Mouse (Mus musculus) frontal cortex, postnatal 14 days (tissue): ENCODE measurements around the gene Adgrv1.
"Not testable (repeated sequence)": the region's sequence is repeated elsewhere in the genome, so short reads cannot be mapped to it uniquely, and the experiment has no call there.

Source experiments
- DNase-seq, 2 experiments: peaks; one replicate each; pipeline ENCODE4 v3.0.0; 2022; ENCODE audit warnings: low spot score in 2 of 2

Adgrv1 gene

DNA sequence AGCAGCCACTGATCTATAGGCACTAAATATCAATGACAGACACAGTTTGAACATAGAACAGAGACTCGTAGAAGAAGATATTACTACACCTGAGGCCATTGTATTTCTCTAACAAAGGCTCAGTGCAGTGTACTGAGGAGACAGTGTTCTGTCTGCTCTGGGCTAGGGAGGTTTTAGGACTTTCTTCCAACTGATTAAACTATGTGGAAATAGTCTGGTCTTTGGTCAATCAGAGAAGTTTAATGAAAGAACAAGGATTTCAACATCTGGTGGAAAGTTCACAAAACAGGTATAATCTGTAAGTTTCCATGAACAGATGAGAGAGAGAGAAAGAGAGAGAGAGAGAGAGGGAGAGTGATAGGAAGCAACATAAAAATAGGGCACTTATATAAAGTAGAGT is 297.7 kb downstream of the Adgrv1 start:
- no peak for DNase-seq

DNA sequence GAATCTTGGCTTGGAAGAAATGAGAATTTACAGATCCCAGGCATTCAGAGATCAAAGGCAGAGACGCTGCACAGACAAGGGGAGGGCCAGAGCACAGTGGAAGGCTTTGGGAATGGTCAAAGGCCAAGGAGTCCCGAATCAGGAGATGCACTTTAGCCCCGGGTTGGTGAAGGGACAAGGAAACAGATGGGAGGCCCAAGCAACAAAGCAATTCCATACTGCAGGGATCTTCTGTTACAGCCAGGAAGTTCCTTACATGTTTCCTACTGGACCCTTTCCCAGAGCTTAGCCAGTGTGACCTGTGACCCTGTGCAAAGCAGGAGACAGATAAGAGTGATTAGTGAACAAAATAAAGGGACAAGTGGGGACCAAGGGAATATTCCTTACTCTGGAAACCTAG is 300.9 kb downstream of the Adgrv1 start:
- no peak for DNase-seq

- no peak for DNase-seq
These were observed 303.2 kb downstream of the Adgrv1 start for GRCm38 (mm10) chr13:81329762-81330161.

GRCm38 (mm10) chr13:81328181-81328580 is 304.8 kb downstream of the Adgrv1 start:
- DNase-seq: no peak

GRCm38 (mm10) chr13:81325606-81326215 is 307.2 kb downstream of the Adgrv1 start:
- no peak for DNase-seq

DNA sequence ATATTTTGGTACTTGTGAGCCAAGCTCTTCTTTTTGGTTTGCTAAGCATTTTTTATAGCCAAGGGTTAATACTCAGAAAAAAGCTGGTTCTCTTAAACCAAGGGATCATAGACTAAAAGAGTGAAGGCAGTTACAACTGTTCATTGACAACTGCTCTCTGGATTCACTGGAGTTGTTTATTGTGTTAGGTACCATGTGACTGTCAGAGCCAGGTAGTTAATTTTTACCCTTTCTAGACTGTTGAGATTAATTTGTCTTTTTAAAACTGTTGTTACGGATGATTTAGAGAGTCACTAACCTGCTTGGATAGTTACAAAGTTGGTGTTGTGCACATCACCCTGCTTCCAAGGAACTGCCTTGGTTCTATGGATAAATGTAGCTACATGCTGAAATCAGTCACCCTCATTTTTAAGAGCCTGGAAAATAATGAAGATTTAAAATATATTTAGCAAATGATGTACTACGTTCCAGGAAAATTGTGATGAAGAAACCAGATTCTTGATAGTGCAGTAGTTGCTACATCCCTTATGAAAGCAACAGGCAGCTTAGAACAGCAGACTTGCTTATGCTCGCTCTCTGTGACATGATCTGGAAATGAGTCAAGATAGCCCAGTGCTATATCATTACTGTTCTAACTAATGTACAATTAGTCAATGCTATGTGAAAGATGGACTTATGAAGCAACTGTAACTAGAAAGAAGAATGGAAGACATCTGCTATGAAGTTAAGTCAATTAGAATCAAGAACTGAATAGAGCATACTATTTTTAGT is 309.2 kb downstream of the Adgrv1 start:
- no peak for DNase-seq

GRCm38 (mm10) chr13:81316581-81316980 is 316.4 kb downstream of the Adgrv1 start:
- no peak for DNase-seq

DNA sequence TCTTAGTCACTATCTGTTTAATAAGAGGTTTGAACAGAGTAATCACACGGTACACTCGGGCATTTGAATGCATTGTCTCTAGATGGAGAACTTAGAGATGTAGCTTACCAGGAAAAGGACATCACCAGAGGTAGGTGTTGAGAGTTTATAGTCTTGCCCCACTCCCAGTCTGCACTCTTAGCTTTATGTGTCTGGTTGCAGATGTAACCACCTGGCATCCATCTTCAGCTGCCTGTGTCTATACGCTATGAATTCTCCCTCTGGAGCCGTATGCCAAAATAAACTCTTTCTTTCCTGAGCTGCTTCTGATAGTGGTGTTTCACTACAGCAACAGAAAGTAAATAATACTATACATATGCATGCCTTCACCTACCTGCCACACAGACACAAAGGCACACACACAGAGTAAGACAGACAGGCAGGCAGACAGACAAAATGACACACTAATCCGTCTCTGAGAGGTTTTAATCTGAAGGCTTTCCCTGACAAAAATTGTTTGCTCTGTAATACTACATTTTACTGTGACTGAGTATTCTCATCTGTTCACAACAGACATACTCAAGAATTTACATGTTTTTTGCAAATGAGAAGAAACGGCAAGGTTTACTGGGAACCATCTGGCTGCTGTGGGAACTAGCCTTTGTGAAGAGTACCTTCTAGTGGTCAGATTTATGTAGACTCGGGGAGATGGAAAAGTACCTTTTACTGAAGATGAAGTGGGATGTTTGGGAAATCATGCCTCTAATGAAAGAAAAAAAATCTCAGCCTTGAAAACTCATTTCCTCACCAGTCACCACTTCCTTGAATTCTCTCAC is 318.4 kb downstream of the Adgrv1 start:
- no peak for DNase-seq

DNA sequence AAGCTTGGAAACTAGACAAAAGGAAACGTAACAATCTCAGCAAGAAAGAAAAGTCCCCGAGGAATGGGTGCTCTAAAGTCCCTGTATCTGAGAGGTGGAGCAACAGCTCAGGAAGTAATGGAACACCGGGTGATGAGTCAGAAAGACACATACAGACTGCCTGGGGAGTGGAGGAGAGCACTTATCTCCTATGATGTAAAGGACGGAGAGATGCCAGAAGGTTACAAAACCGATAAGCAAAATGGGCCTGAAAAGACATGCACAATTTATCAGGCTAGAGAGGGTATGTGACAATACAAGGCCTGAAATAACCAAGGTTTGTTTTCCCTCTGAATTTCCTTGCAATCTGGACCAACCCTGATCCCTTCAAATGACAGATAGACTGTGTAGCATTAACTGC is 320.8 kb downstream of the Adgrv1 start:
- DNase-seq: no peak

DNA sequence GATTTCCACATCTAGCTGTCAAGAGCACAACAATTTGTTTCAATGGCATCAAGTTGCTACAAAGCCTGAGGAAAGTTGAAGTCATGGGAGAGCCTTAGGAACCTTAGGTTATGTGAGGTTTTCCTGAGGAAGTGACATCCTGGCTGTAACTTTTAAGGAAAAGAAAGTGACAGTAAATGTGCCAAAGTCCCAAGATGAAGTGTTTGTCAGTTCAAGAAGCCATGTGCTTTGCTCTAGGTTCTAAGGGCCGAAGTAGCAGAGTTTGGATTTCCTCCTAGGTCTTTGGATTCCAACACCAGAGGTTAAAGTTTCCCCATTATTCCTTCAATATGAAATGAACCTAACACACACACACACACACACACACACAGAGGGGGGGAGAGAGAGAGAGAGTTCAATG is 332.1 kb downstream of the Adgrv1 start:
- DNase-seq: no peak

GRCm38 (mm10) chr13:81294106-81294505 is 338.8 kb downstream of the Adgrv1 start:
- no peak for DNase-seq

DNA sequence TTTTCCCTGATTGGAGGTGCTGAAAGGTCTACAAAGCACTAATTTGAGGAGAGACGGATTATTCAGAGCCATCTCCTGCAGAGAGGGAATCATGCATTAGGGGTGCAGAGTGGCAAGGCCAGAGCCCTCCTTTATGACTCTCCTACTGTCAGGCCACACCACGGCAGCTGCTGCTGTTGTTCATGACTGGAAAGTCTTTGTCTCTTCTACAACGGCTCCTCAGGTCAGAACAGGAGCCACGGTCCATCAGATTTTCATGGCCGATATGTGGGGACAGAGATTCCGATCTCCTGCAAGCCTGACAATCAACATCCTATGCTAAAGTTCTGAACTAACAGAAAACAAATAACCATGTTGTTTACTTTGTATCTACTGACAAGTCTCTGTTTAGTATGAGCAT is 350.8 kb downstream of the Adgrv1 start:
- DNase-seq: no peak

DNA sequence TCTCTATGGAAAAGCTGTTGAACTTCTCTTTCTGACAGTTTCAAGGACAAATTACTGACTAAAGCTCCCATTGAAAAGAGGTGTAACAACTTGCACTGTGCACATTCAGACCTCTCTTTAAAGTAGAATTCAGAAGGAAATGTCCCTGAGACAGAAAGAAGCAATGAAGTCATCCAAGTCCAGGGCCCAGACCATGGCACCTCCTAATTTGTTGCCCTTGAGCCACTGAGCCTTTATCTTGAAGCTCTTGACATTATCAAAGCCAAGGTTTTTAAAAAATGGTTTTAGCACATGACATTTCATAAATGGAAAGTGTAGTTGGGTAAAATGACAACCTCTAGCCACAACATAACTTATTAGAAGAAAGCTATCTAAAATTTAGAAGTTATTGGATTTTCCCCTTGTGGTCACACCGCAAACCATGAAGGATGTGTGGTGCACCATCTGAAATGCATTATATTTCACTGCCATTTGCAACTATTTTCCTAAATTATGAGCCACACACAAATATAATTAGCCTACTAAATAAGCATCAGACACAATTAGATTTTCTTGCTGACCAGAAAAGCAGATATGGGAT is 352.2 kb downstream of the Adgrv1 start:
- no peak for DNase-seq

DNA sequence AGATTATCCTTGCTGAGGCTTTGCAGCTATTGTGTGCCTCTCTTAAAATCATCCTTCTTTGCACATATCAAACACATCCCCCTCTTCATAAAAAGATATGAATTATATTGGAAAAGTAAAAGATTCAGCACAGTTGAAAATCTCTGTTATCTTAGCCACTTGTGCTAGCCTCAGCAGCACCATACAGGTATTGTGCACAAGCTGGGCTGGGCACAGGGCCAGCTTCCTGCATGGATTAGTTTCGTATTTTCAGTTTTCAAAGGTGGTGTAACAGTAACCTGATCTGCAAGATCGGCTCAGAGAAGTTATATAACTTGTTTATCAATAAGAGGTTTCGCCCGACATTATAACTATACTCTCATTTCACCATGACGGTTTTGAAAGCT is 353.6 kb downstream of the Adgrv1 start:
- no peak for DNase-seq

DNA sequence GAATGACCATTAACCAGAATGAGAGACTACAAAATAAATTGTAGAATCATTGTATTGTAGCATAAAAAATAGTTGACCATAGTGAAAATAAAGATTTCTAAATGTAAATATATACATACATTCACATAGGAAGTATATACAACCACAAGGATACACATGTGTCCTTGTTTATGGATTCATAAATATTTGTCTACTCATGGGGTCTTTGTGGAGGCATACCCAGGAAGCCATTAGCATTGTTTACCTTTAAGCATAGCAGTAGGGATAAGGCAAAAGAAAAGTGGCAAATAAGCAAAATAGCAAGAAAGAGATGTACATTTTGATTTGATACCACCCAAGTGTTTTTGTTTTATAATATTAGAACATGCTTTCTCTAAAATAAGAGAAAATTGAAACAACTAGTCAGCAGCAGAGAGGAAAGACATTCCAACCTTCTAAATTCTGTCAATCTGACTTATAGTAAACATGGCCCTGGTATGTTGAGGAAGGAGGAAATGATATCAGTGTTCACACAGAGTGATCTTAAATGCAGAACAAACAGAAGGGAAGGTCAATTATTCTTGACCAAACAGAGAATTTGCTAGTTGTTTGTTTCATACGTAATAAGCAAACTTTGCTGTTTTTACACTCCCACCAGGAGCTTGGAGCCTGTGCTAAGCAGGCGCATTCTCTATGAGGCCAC is 354.1 kb downstream of the Adgrv1 start:
- no peak for DNase-seq

GRCm38 (mm10) chr13:81273837-81274236 is 359.1 kb downstream of the Adgrv1 start:
- no peak for DNase-seq

DNA sequence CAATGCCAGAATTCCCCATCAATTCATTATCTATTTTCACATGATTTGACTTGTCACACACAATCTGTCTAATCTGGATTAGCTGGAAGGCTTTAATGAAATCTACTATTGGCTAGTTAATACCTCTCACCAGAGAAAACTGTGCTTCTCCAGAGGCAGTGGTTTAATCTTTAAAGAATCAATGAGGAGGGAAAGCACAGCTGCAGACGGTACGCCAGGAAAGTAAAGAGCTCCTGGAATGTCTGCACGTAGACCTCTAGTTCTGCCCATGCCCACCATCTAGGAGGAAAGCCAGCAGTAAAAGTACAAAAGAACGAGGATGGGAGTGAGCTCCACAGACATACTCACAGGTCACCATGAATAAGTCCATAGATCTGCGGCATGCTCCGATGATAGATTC is 362.6 kb downstream of the Adgrv1 start:
- no peak for DNase-seq

- DNase-seq: no peak
These were observed 363.9 kb downstream of the Adgrv1 start for GRCm38 (mm10) chr13:81269056-81269455.

DNA sequence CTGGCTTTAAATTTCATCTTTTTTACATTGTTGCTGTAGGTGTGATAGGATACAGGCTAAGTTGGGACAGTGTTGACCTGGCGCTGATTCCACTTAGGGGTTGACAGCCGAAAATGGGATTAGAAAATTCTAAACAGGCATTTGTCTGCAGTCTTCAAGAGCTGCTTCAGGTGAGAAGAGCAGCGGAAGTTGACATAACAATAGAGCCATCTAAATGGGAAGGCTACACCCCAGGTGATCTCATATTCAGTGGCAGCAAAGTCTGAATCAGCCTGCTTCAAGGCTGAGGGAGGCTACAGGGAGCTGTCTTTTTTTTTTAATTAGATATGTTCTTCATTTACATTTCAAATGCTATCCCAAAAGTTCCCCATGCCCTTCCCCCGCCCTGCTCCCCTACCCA is 365.5 kb downstream of the Adgrv1 start:
- not testable (repeated sequence) for DNase-seq

- DNase-seq: no peak
These were observed 368.5 kb downstream of the Adgrv1 start for GRCm38 (mm10) chr13:81264465-81264864.

GRCm38 (mm10) chr13:81241181-81241580 is 391.8 kb downstream of the Adgrv1 start:
- no peak for DNase-seq

- DNase-seq: no peak
These were observed 393.1 kb downstream of the Adgrv1 start for GRCm38 (mm10) chr13:81239836-81240235.
